Mouse (Mus musculus) heart, embryonic 14.5 days (tissue): ENCODE data around the gene Gabbr2. TPM values are rescaled to one million over a fixed set of nuclear protein-coding genes. Genes with fewer than 3 reads are reported as not detected.

Experiments used
- ATAC-seq: fragments of 200-750 bp; cut with Nextera tagmentation; 2 replicates; pipeline ENCODE4 v1.8.0; 2017; ENCODE audit warnings: low read depth, moderate TSS enrichment; ENCODE audit not compliant: insufficient number of reproducible peaks, insufficient read depth, low FRiP score
- H3K27ac ChIP-seq, 2 experiments: fragments of 200-500 bp in 1 of 2; fragments of 300-500 bp in 1 of 2; sonication (generic) in 1 of 2; replicated peaks in 1 of 2; 2 replicates each; pipeline ENCODE4 v1.5.1; 2012 to 2014; ENCODE audit warnings: low read depth in 2 of 2, low read length in 2 of 2, control low read depth in 1 of 2, mild to moderate bottlenecking in 1 of 2, mixed read lengths in 1 of 2; ENCODE audit not compliant: control insufficient read depth in 1 of 2, insufficient read depth in 1 of 2
- H3K27me3 ChIP-seq: fragments of 300-500 bp; sonication (generic); 2 replicates; pipeline ENCODE4 v1.6.1; 2014; ENCODE audit warnings: mild to moderate bottlenecking, low read length, control low read depth; ENCODE audit not compliant: control insufficient read depth, insufficient read depth
- H3K36me3 ChIP-seq: fragments of 300-500 bp; sonication (generic); 2 replicates; pipeline ENCODE4 v1.6.1; 2014; ENCODE audit warnings: mild to moderate bottlenecking, control low read depth, low read length, mixed read lengths; ENCODE audit not compliant: control insufficient read depth, insufficient read depth
- H3K4me1 ChIP-seq, 2 experiments: fragments of 200-500 bp in 1 of 2; fragments of 300-500 bp in 1 of 2; sonication (generic) in 1 of 2; 2 replicates each; pipeline ENCODE4 v1.6.1; 2012 to 2014; ENCODE audit warnings: low read length in 2 of 2, control low read depth in 1 of 2, mixed read lengths in 1 of 2; ENCODE audit not compliant: control insufficient read depth in 2 of 2, insufficient read depth in 2 of 2
- H3K4me2 ChIP-seq: fragments of 300-500 bp; sonication (generic); 2 replicates; pipeline ENCODE4 v1.6.1; 2014; ENCODE audit warnings: mild to moderate bottlenecking, low read length
- H3K4me3 ChIP-seq, 2 experiments: fragments of 200-500 bp in 1 of 2; fragments of 300-500 bp in 1 of 2; sonication (generic) in 1 of 2; 2 replicates each; pipeline ENCODE4 v1.5.1; 2012 to 2014; ENCODE audit warnings: low read length in 2 of 2, mild to moderate bottlenecking in 2 of 2, control low read depth in 1 of 2, low read depth in 1 of 2, moderate library complexity in 1 of 2; ENCODE audit not compliant: control insufficient read depth in 1 of 2, insufficient read depth in 1 of 2
- H3K9ac ChIP-seq: fragments of 300-500 bp; sonication (generic); 2 replicates; pipeline ENCODE4 v1.6.1; 2014; ENCODE audit warnings: mild to moderate bottlenecking, low read length
- H3K9me3 ChIP-seq: fragments of 300-500 bp; sonication (generic); 2 replicates; pipeline ENCODE4 v1.6.1; 2016; ENCODE audit warnings: low read length, control low read depth; ENCODE audit not compliant: control insufficient read depth
- WGBS: fragments of 180-500 bp; shearing (Covaris S2); extraction: QIAGEN DNeasy Blood & Tissue Kit; methylation state at CpG from one replicate; pipeline ENCODE4 v1.1.7; 2014; 5-methylcytosine and 5-hydroxymethylcytosine counted together
- polyA plus RNA-seq: library from polyadenylated mRNA; unstranded; fragments of >200 nt; fragmentation: Nextera tagmentation; extraction: Ambion mirVana; gene quantifications from 2 replicates; pipeline ENCODE4 v1.2.1, GENCODE M21; 2014

Gabbr2 gene
- polyA plus RNA-seq, 1 experiment from 2014 or later: 0.08 TPM

- Histone ChIP-seq H3K9me3 (no peaks in the 10 kb centered on the region), H3K4me1 (peaks cover 0 to 8% of the 10 kb centered on the region in 2 experiments; a peak in 2 of 4 replicates), H3K4me3 (no peak overlapping the region), H3K9ac (no peak overlapping the region), H3K36me3 (no peaks in the 10 kb centered on the region), H3K27ac (no peak overlapping the region), H3K27me3 (peaks cover 61% of the 10 kb centered on the region), H3K4me2 (no peak overlapping the region)
- no peak for ATAC-seq
- WGBS: 85% methylated on average over 6 of the region's 6 CpGs
These were observed 3.9 kb downstream of the Gabbr2 start for GRCm38 (mm10) chr4:46987809-46988208.

GRCm38 (mm10) chr4:46986054-46986453 is 5.6 kb downstream of the Gabbr2 start:
- no peaks in the 10 kb centered on the region for H3K9me3 ChIP-seq
- no peak overlapping the region for H3K4me2 ChIP-seq
- peaks cover 43% of the 10 kb centered on the region for H3K27me3 ChIP-seq
- no peak overlapping the region for H3K4me3 ChIP-seq
- H3K36me3 ChIP-seq: no peaks in the 10 kb centered on the region
- no peak for ATAC-seq
- no peak overlapping the region for H3K9ac ChIP-seq
- H3K4me1 ChIP-seq: peaks cover 0 to under 1% of the 10 kb centered on the region in 2 experiments; a peak in 1 of 4 replicates
- no peak overlapping the region for H3K27ac ChIP-seq

- no peak overlapping the region for H3K4me2 ChIP-seq
- H3K4me3 ChIP-seq: no peak overlapping the region
- H3K9me3 ChIP-seq: no peaks in the 10 kb centered on the region
- H3K4me1 ChIP-seq: no peaks in the 10 kb centered on the region
- no peaks in the 10 kb centered on the region for H3K36me3 ChIP-seq
- WGBS: 71% methylated on average over 5 of the region's 5 CpGs
- no peak overlapping the region for H3K27ac ChIP-seq
- H3K9ac ChIP-seq: no peak overlapping the region
- ATAC-seq: no peak
- H3K27me3 ChIP-seq: peaks cover 17% of the 10 kb centered on the region
These were observed 8.8 kb downstream of the Gabbr2 start for GRCm38 (mm10) chr4:46982912-46983311.

GRCm38 (mm10) chr4:46982094-46982493 is 9.6 kb downstream of the Gabbr2 start:
- ATAC-seq: no peak
- Histone ChIP-seq H3K27me3 (peaks cover 13% of the 10 kb centered on the region), H3K9me3 (no peaks in the 10 kb centered on the region), H3K9ac (no peak overlapping the region), H3K4me3 (no peak overlapping the region), H3K27ac (no peak overlapping the region), H3K4me1 (no peaks in the 10 kb centered on the region), H3K36me3 (no peaks in the 10 kb centered on the region), H3K4me2 (no peak overlapping the region)
- 80% methylated on average over 4 of the region's 4 CpGs for WGBS

GRCm38 (mm10) chr4:46978371-46978770 is 13.3 kb downstream of the Gabbr2 start:
- no peak overlapping the region for H3K4me3 ChIP-seq
- H3K9me3 ChIP-seq: no peaks in the 10 kb centered on the region
- no peaks in the 10 kb centered on the region for H3K4me1 ChIP-seq
- no peaks in the 10 kb centered on the region for H3K36me3 ChIP-seq
- WGBS: 76% methylated on average over 6 of the region's 6 CpGs
- H3K4me2 ChIP-seq: no peak overlapping the region
- no peak for ATAC-seq
- peaks cover 4% of the 10 kb centered on the region; the same call in 1 of the 2 replicates for H3K27me3 ChIP-seq
- no peak overlapping the region for H3K9ac ChIP-seq
- no peak overlapping the region for H3K27ac ChIP-seq

GRCm38 (mm10) chr4:46977161-46977560 is 14.5 kb downstream of the Gabbr2 start:
- Histone ChIP-seq H3K4me3 (no peak overlapping the region), H3K36me3 (no peaks in the 10 kb centered on the region), H3K4me2 (no peak overlapping the region), H3K9me3 (no peaks in the 10 kb centered on the region), H3K9ac (no peak overlapping the region), H3K27me3 (no peaks in the 10 kb centered on the region), H3K27ac (no peak overlapping the region), H3K4me1 (no peaks in the 10 kb centered on the region)
- WGBS: 84% methylated on average over 7 of the region's 7 CpGs
- ATAC-seq: no peak

- 56% methylated on average over 11 of the region's 11 CpGs for WGBS
These were observed 15.0 kb downstream of the Gabbr2 start for GRCm38 (mm10) chr4:46976671-46977071.

GRCm38 (mm10) chr4:46973322-46973721 is 18.4 kb downstream of the Gabbr2 start:
- Histone ChIP-seq H3K9me3 (no peaks in the 10 kb centered on the region), H3K4me3 (no peak overlapping the region), H3K27me3 (no peaks in the 10 kb centered on the region), H3K36me3 (no peaks in the 10 kb centered on the region), H3K27ac (no peak overlapping the region), H3K4me1 (no peaks in the 10 kb centered on the region), H3K9ac (no peak overlapping the region), H3K4me2 (no peak overlapping the region)
- WGBS: 67% methylated on average over 10 of the region's 10 CpGs
- ATAC-seq: no peak

More at GRCm38 (mm10) chr4:46976671-46977071, 15.0 kb downstream of the Gabbr2 start:
- no peaks in the 10 kb centered on the region for H3K36me3 ChIP-seq
- H3K4me2 ChIP-seq: no peak overlapping the region
- no peaks in the 10 kb centered on the region for H3K27me3 ChIP-seq
- no peaks in the 10 kb centered on the region for H3K4me1 ChIP-seq
- no peak overlapping the region for H3K9ac ChIP-seq
- no peak for ATAC-seq
- H3K9me3 ChIP-seq: no peaks in the 10 kb centered on the region
- H3K4me3 ChIP-seq: no peak overlapping the region
- H3K27ac ChIP-seq: no peak overlapping the region
